Mouse (Mus musculus): ENCODE measurements at regions not wholly inside any gene's neighbourhood (a gene's known extent, or its start where the extent isn't known, plus 50 kb on each side); places are given as distances from the start of the nearest gene placed in this dataset.

DNA sequence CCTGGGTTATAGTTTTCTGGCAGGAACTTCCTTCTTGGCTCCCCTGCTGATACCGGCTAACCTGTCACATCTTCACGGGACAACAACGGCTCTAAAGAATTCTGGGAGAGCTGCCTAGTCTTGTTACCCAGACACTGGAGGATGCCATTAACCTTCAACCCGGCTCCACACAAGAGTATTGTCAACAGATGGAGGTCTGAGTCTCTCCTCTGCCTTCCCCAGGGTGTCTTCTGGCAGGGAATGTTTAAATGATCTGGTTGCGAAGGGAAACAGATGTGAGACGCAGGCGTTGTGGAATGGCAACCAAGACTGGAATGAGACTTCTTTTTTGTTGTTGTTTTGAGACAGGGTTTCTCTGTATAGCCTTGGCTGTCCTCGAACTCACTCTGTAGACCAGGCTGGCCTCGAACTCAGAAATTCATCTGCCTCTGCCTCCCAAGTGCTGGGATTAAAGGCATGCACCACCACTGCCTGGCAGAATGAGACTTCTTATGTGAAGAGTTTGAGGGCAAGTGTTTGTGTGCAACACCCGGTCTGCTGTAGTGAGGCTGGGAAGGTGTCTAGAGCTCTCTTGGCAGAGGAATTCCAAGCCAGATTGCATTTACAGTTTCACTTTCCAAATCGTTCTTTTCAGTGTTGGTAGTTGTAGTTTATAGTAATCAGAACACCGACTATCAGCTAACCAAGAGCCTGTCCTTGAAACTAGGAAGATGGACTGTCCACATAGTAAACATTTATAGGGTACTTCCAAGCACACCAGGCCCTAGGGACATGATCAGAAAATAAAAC, 188.2 kb upstream of the Krr1 start:
- TF ChIP-seq CTCF (IDR thresholded peaks at IDR 0.05; ENCODE audit: low read depth, low read length) (no peak), POLR2A (IDR thresholded peaks at IDR 0.05; ENCODE audit: borderline replicate concordance, low read depth, low read length) (no peak)

Data from bone marrow macrophage, adult 2 months (primary cell).